Mouse (Mus musculus): ENCODE results near the gene Capza2.

- TF ChIP-seq CTCF (IDR thresholded peaks at IDR 0.05; ENCODE audit: insufficient read depth, low read length) (no peak), POLR2A (IDR thresholded peaks at IDR 0.05; ENCODE audit: borderline replicate concordance, extremely low read depth, low read depth, low read length) (no peak)
Observed at GRCm38 (mm10) chr6:17611352-17612010, 24.6 kb upstream of the Capza2 start.
